Mouse (Mus musculus): ENCODE measurements around the gene Dab2. TPM values are rescaled to one million over a fixed set of nuclear protein-coding genes. Genes with fewer than 3 reads are reported as not detected.
A peak's percentile ranks its signal among the peaks of the same experiment; 100 is the strongest.

Gene Dab2
- 12.1 and 15.7 TPM in 2 replicates for polyA plus RNA-seq (2012; rRNA removed)

DNA sequence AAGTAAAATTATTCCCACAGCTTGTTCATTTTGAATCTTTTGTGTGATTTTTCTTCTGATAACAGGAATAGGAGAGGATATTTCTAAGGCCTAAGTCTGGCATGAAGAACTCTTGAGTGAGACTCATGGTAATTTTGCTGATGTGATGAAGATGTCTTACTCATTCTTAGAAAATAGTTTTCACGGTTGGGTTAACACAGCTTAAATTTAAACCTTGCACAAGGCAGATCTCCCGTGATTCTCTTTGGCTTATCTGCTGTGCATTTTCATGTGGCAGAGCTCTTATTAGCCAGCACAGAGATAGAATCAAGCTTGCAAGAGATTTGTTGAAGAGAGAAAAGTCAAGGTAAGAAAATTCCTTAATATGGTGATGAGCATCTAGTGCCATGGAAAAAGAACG lies at the start of gene Dab2:
Dab2 (plus strand) TSS at position 235 of the 400 bp plus-strand sequence.
- no peak for DNase-seq (ENCODE audit: extremely low spot score in 1 of 2, low spot score in 1 of 2)

- DNase-seq (ENCODE audit: extremely low spot score in 1 of 2, low spot score in 1 of 2): no peak
These were observed 46.1 kb upstream of the Dab2 start for GRCm38 (mm10) chr15:6253471-6253870.

GRCm38 (mm10) chr15:6254383-6254782 lies 45.2 kb upstream of the Dab2 start:
- no peak for DNase-seq (ENCODE audit: extremely low spot score in 1 of 2, low spot score in 1 of 2)

GRCm38 (mm10) chr15:6257049-6257448 lies 42.5 kb upstream of the Dab2 start:
- no peak for DNase-seq (ENCODE audit: extremely low spot score in 1 of 2, low spot score in 1 of 2)

DNA sequence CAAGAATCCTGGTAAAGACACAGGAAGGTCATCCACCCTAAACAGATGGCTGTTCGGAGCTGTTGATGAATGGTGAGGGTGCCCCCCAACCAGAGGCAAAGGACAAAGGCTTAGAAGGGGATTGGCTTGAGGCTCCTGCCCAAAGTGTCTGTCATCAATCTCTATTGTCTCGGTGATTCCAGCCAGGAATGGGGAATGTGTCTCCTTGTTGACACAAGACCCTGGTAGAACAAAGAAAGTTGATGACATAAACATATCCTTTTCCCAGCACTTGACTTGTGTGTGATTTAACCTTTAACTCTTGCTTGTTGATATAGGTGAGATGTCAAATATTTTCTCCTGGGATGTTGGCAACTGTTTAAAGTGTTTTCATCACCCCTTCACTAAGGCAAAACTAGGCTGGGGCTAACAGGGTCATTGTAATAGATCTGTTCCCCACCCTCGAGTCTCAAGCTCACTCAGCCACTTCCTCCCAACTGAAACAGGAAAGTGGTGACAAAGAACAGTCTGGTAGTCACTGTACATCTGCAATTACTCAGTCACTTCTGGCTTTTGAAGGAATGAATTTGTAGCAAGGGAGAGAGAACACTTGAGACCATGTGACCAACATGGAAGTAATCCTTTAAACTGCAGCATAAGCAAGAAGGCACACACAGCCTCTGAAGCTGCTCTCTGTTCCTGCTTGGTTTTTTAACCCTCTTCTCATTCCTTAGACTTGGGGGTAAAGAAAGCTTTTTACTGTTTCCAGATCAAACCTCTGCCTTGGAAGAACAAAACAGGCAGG lies 39.4 kb upstream of the Dab2 start:
- DNase-seq (ENCODE audit: extremely low spot score in 1 of 2, low spot score in 1 of 2): no peak

DNA sequence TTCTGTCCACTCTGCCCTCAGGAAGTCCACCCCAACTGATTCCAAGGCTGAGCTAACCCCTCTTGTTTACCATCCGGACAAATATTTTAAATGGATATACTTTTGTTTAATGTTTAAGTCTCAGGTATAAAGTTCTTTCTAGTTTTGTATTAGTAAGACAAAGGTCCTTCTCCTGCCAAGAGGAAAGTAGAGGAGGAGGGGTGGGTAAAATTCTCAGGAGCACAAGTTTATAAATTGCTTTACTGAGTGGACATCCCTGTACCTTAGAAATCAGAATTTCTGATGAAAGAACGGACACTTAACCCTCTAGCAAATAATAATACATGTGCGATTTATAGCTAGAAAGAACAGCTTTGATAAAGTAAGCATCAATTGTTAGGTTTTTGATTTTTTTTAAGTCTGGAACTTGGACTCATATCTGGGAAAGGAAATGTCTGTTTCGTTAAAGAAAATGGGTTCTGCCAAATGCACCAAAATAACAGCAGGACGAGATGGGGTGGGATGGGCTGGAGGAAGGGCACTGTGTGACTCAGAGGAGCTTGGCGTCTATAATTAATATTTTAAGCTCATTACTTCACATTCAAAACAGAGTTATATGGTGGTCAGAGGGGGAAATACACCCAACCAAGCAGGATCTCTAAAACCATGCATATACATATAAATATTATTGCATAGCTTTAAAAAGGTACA lies 38.7 kb upstream of the Dab2 start:
- DNase-seq (ENCODE audit: extremely low spot score in 1 of 2, low spot score in 1 of 2): no peak

- DNase-seq (ENCODE audit: extremely low spot score in 1 of 2, low spot score in 1 of 2): no peak
These were observed 32.3 kb upstream of the Dab2 start for GRCm38 (mm10) chr15:6267147-6267758.

DNA sequence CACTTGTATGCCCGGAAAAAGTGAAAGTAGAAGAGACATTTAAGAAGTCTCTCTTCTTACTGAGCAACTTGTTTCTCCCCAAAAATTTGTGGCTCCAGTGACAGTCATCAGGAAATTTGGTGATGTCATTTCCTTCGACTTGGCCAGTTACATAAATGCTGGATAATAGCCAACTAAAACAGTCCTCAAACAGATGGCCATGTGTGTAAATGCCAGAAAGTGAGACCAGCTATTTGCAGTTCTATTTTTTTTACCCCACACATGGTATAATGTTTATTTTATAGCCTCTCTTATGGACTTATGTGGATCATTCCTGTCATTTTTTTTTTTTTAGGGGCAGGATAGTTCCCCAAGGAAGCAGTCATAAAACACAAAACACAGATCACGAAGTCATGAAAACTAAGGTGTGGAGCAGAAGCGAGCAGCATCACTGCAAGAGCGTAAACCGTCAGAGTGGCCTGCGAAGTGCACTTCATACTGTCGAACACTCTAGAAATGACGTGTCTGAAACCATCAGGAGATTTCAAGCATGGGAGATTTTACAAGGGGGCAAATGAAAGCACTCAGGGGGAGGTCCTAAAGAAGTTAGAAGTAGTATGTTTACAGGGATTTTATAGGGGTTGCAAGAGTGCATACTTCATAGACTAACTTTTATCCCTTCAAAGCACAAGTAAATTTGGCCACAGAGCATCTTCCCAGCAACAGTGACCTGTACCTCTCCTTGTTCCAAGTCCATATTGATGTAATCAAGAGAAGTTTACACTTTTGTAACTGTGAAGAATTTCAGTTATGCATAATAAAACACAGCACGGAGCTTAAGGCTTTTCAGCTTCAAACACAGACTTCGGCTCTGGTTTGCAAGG lies 20.8 kb upstream of the Dab2 start:
- no peak for DNase-seq (ENCODE audit: extremely low spot score in 1 of 2, low spot score in 1 of 2)

DNA sequence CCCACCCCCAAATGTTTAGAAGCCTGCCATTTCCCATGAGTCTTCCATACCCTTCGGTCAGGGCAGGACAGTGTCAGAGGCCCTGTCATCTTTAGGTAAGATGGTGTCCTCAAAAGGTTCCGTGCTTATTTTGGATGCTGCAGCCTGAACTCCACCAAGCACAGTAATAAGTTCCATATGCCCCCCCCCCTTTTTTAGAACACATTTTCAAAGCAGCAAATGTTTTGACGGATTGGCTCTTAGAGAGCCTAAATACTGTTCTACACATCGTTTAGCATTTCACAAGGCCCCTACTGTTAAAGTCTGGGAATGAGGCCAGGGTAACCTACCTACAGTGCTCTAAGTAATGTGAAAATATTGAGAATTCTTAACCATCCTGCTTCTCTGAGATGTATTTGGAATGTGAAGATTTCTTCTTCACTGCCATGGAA lies 19.6 kb upstream of the Dab2 start:
- peak; percentile 11 to 48 for DNase-seq (ENCODE audit: extremely low spot score in 1 of 2, low spot score in 1 of 2)

DNA sequence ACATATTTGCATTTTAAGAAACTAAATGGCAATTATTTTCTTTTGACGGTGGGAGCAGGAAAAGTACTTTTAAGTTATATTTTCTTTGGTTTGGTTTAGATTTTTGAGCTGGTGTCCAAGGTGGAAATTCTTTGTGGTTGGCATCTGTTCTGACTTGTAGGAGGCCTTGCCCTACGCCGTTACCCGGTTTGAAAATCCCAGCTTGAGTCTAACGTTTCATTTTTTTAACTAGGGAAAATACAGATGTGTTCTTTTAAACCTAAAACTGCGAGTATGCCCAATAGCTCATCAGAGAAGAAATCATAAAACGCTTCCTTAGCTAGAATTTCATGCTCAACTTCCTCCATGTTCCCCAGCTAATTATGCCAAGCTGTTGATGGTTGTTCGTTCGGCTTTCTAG lies 16.3 kb upstream of the Dab2 start:
- no peak for DNase-seq (ENCODE audit: extremely low spot score in 1 of 2, low spot score in 1 of 2)

DNA sequence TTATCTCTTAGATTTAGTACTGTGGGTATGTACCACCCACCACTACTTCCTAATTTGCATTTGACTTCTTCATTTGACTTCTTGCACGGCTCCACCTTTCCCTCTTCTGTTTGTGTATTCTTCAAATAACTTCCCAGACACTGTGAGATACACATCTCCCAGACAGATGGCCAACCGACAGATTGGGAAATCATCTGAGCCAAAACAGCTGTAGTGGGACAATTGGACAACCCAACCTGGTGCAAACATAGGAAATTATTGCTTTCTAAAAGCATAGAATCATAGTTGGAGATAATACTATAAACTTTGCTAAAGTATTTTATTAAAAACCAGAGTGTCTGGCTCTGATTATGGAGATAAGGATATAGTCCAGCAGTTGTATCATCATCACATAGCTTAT lies 3.5 kb upstream of the Dab2 start:
- DNase-seq (ENCODE audit: extremely low spot score in 1 of 2, low spot score in 1 of 2): no peak

GRCm38 (mm10) chr15:6298726-6299125 lies 862 bp upstream of the Dab2 start:
- no peak for DNase-seq (ENCODE audit: extremely low spot score in 1 of 2, low spot score in 1 of 2)

DNA sequence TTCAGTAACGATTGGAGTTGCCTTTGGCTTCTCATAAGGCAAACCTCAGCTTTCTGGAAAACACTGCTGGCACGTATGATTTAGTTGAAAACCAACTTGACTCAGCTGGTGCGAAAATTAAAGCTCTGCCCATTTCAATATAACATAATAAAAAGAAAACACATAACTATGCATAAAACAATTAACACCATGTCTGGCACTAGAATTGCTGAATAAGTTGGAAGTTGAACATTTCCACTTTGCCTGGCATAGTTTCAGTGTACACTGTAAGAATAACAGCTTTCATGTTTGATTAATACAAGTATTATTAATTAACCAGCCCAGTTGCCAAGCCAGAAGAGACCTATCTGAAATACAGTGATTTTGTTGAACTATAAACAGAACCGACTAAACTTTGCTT lies 2.6 kb downstream of the Dab2 start:
- no peak for DNase-seq (ENCODE audit: extremely low spot score in 1 of 2, low spot score in 1 of 2)

- DNase-seq (ENCODE audit: extremely low spot score in 1 of 2, low spot score in 1 of 2): no peak
These were observed 4.2 kb downstream of the Dab2 start for GRCm38 (mm10) chr15:6303822-6304221.

GRCm38 (mm10) chr15:6309633-6310032 lies 10.0 kb downstream of the Dab2 start:
- DNase-seq (ENCODE audit: extremely low spot score in 1 of 2, low spot score in 1 of 2): no peak

DNA sequence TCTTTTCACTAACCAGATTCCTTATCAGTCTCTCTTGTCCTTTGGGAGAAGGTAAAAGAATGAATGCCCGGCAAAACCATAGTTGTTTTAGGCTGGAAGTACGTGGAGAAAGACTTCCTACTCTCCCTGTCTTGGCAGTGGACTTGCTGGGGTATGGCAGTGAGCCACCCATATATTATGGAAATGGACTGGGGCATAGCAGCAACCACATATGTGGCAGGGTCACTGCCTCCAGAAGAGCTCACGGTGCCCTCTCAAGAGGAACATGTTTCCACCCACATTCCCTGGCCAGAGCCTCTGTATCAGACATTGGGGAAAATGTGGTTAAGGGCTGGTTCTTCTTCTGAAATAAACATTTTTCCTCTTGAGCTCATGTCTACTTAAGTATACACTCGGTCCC lies 10.8 kb downstream of the Dab2 start:
- no peak for DNase-seq (ENCODE audit: extremely low spot score in 1 of 2, low spot score in 1 of 2)

DNA sequence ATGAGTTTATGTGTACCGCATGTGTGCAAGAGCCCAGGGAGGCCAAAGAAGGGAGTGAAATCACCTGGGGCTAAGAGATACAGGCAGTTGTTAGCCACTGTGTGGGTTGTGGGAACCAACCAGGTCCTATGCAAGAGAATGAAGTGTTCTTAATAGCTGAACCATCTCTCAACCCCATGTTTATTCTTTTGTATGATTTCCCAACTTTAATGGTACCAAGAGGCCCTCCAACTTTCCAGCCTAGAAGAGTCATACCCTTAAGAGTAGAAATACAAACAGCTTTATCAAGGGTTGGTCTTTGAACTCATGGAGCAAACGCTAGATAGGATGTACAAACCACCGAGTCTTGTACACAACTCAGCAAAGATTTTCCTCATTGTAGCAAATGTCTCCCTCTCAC lies 12.8 kb downstream of the Dab2 start:
- DNase-seq (ENCODE audit: extremely low spot score in 1 of 2, low spot score in 1 of 2): no peak

- no peak for DNase-seq (ENCODE audit: extremely low spot score in 1 of 2, low spot score in 1 of 2)
These were observed 19.8 kb downstream of the Dab2 start for GRCm38 (mm10) chr15:6319352-6319751.

- no peak for DNase-seq (ENCODE audit: extremely low spot score in 1 of 2, low spot score in 1 of 2)
These were observed 20.9 kb downstream of the Dab2 start for GRCm38 (mm10) chr15:6320501-6320900.

DNA sequence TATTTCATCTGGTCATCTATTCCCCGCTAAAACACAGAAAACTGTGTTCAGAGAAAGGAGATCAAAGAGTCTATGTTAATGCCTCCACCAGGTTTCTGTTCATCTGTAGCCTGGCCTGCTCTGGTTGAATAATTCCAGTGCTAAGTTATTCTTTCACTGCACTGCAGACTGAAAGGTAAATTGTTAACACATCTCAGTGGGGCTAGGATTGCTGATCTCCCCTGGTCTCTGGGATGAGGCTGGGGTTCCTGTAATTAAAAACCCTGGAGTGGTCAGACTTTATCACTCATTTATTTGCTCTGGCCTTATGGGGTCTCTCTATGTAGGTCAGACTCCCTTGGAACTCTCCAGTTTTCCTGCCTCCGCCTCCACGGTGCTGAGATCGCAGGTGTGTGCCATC lies 21.7 kb downstream of the Dab2 start:
- DNase-seq (ENCODE audit: extremely low spot score in 1 of 2, low spot score in 1 of 2): no peak

GRCm38 (mm10) chr15:6322311-6322710 lies 22.7 kb downstream of the Dab2 start:
- DNase-seq (ENCODE audit: extremely low spot score in 1 of 2, low spot score in 1 of 2): no peak

All from frontal cortex, adult 2 months (tissue).